Mouse (Mus musculus) stomach, postnatal 0 days (tissue): ENCODE data around the gene Stap2. TPM values are rescaled to one million over a fixed set of nuclear protein-coding genes. Genes with fewer than 3 reads are reported as not detected.

ENCODE experiments used
- ATAC-seq: fragments of 200-750 bp; cut with Nextera tagmentation; 2 replicates; pipeline ENCODE4 v1.8.0; 2017; ENCODE audit not compliant: low FRiP score, low TSS enrichment
- DNase-seq: peaks from one replicate; pipeline ENCODE4 v3.0.0-alpha.2; 2016; ENCODE audit warnings: low spot score
- H3K27ac ChIP-seq: fragments of 300-500 bp; sonication (generic); replicated peaks from 2 replicates; pipeline ENCODE4 v1.5.1; 2014; ENCODE audit warnings: mild to moderate bottlenecking, control low read depth
- H3K27me3 ChIP-seq: fragments of 300-500 bp; sonication (generic); 2 replicates; pipeline ENCODE4 v1.6.1; 2014; ENCODE audit warnings: low read length; ENCODE audit not compliant: control insufficient read depth, insufficient read depth
- H3K36me3 ChIP-seq: fragments of 300-500 bp; sonication (generic); 2 replicates; pipeline ENCODE4 v1.6.1; 2014; ENCODE audit warnings: low read length, mixed read lengths; ENCODE audit not compliant: control insufficient read depth, insufficient read depth
- H3K4me1 ChIP-seq: fragments of 300-500 bp; sonication (generic); replicated peaks from 2 replicates; pipeline ENCODE4 v1.6.1; 2014; ENCODE audit warnings: antibody characterized with exemption; ENCODE audit not compliant: control insufficient read depth, insufficient read depth
- H3K4me2 ChIP-seq: fragments of 300-500 bp; sonication (generic); replicated peaks from 2 replicates; pipeline ENCODE4 v1.6.1; 2014; ENCODE audit warnings: low read depth, mild to moderate bottlenecking, control low read depth, moderate library complexity
- H3K4me3 ChIP-seq: fragments of 300-500 bp; sonication (generic); 2 replicates; pipeline ENCODE4 v1.5.1; 2014; ENCODE audit warnings: low read depth, low read length, control low read depth
- H3K9ac ChIP-seq: fragments of 300-500 bp; sonication (generic); 2 replicates; pipeline ENCODE4 v1.6.1; 2014; ENCODE audit warnings: mild to moderate bottlenecking, low read length, control low read depth, mixed read lengths
- H3K9me3 ChIP-seq: fragments of 300-500 bp; sonication (generic); 2 replicates; pipeline ENCODE4 v1.6.1; 2016; ENCODE audit warnings: low read length; ENCODE audit not compliant: control insufficient read depth
- CTCF ChIP-seq: IDR thresholded peaks from 2 replicates; pipeline ENCODE4 v1.5.1; 2016; ENCODE audit warnings: antibody characterized with exemption, low read depth, mild to moderate bottlenecking, moderate library complexity
- EP300 ChIP-seq: optimal IDR thresholded peaks from 2 replicates; pipeline ENCODE3; 2016; ENCODE audit warnings: antibody characterized with exemption
- WGBS: fragments of 180-500 bp; shearing (Covaris S2); extraction: QIAGEN DNeasy Blood & Tissue Kit; methylation state at CpG from one replicate; pipeline ENCODE4 v1.1.7; 2014; 5-methylcytosine and 5-hydroxymethylcytosine counted together
- polyA plus RNA-seq: library from polyadenylated mRNA; unstranded; fragments of >200 nt; fragmentation: Nextera tagmentation; extraction: Ambion mirVana; gene quantifications from 2 replicates; pipeline ENCODE4 v1.2.1, GENCODE M21; 2015

Stap2 gene
- polyA plus RNA-seq, 1 experiment from 2014 or later = 44.2 TPM

- no peak overlapping the region for H3K4me3 ChIP-seq
- no peaks in the 10 kb centered on the region for H3K9me3 ChIP-seq
- H3K4me1 ChIP-seq = peaks cover 4% of the 10 kb centered on the region; the same call in 1 of the 2 replicates
- H3K27ac ChIP-seq = no peak overlapping the region
- H3K36me3 ChIP-seq = peaks cover 20% of the 10 kb centered on the region
- H3K27me3 ChIP-seq = no peaks in the 10 kb centered on the region
- no peak for TF ChIP-seq CTCF
- TF ChIP-seq EP300 = no peak
- no peak overlapping the region for H3K4me2 ChIP-seq
- DNase-seq = no peak
- H3K9ac ChIP-seq = no peak overlapping the region
- ATAC-seq = no peak
- 87% methylated on average over 7 of the region's 7 CpGs for WGBS
Measured at GRCm38 (mm10) chr17:56011441-56011840, 6.1 kb upstream of the Stap2 start.

GRCm38 (mm10) chr17:56010681-56011080, 5.3 kb upstream of the Stap2 start:
- Histone ChIP-seq H3K36me3 (peaks cover 13% of the 10 kb centered on the region), H3K27me3 (0 out of 2 replicates have a peak, but pooled peaks cover under 1% of the 10 kb centered on the region), H3K27ac (no peak overlapping the region), H3K4me3 (no peak overlapping the region), H3K4me2 (peak overlapping the region; percentile 100), H3K9ac (peak overlapping the region; percentile 74; the same call in 1 of the 2 replicates), H3K4me1 (peaks cover 4% of the 10 kb centered on the region; the same call in 1 of the 2 replicates), H3K9me3 (no peaks in the 10 kb centered on the region)
- TF ChIP-seq CTCF = peak; percentile 96
- TF ChIP-seq EP300 = no peak
- no peak for ATAC-seq
- WGBS = 13% methylated on average over 9 of the region's 9 CpGs
- DNase-seq = peak; percentile 80

- DNase-seq = no peak
- Histone ChIP-seq H3K36me3 (peaks cover 8% of the 10 kb centered on the region), H3K4me3 (no peak overlapping the region), H3K4me2 (peak overlapping the region; percentile 100), H3K27me3 (0 out of 2 replicates have a peak, but pooled peaks cover 2% of the 10 kb centered on the region), H3K27ac (no peak overlapping the region), H3K9me3 (no peaks in the 10 kb centered on the region), H3K4me1 (peaks cover 4% of the 10 kb centered on the region; the same call in 1 of the 2 replicates), H3K9ac (peak overlapping the region; percentile 74; the same call in 1 of the 2 replicates)
- ATAC-seq = no peak
- 67% methylated on average over 14 of the region's 14 CpGs for WGBS
- TF ChIP-seq EP300 (no peak), CTCF (no peak)
Measured at GRCm38 (mm10) chr17:56010255-56010654, 4.9 kb upstream of the Stap2 start.

- H3K4me2 ChIP-seq = peak overlapping the region; percentile 100
- TF ChIP-seq CTCF = no peak
- no peak for TF ChIP-seq EP300
- H3K27me3 ChIP-seq = 0 out of 2 replicates have a peak, but pooled peaks cover 2% of the 10 kb centered on the region
- no peak overlapping the region for H3K27ac ChIP-seq
- H3K9ac ChIP-seq = peak overlapping the region; percentile 74
- H3K36me3 ChIP-seq = peaks cover 5% of the 10 kb centered on the region
- H3K4me1 ChIP-seq = peaks cover 4% of the 10 kb centered on the region; the same call in 1 of the 2 replicates
- DNase-seq (no peak), ATAC-seq (no peak)
- no peaks in the 10 kb centered on the region for H3K9me3 ChIP-seq
- H3K4me3 ChIP-seq = peak overlapping the region; percentile 80
- 34% methylated on average over 2 of the region's 2 CpGs for WGBS
Measured at GRCm38 (mm10) chr17:56009962-56010240, 4.5 kb upstream of the Stap2 start.

GRCm38 (mm10) chr17:56009088-56009961, 3.9 kb upstream of the Stap2 start:
- peak overlapping the region; percentile 74 for H3K9ac ChIP-seq
- H3K27me3 ChIP-seq = 0 out of 2 replicates have a peak, but pooled peaks cover 2% of the 10 kb centered on the region
- ATAC-seq (peak; percentile 89), DNase-seq (peak; percentile 92)
- H3K4me2 ChIP-seq = peak overlapping the region; percentile 100
- peaks cover 4% of the 10 kb centered on the region; the same call in 1 of the 2 replicates for H3K4me1 ChIP-seq
- 1% methylated on average over 62 of the region's 62 CpGs for WGBS
- peaks cover 4% of the 10 kb centered on the region; the same call in 1 of the 2 replicates for H3K36me3 ChIP-seq
- peak overlapping the region; percentile 89 for H3K27ac ChIP-seq
- H3K9me3 ChIP-seq = no peaks in the 10 kb centered on the region
- TF ChIP-seq EP300 (no peak), CTCF (peak; percentile 62)
- peak overlapping the region; percentile 80 for H3K4me3 ChIP-seq
